Comparison of ENCODE assay signal across 29 mouse cellular contexts in the genomic region with DNA sequence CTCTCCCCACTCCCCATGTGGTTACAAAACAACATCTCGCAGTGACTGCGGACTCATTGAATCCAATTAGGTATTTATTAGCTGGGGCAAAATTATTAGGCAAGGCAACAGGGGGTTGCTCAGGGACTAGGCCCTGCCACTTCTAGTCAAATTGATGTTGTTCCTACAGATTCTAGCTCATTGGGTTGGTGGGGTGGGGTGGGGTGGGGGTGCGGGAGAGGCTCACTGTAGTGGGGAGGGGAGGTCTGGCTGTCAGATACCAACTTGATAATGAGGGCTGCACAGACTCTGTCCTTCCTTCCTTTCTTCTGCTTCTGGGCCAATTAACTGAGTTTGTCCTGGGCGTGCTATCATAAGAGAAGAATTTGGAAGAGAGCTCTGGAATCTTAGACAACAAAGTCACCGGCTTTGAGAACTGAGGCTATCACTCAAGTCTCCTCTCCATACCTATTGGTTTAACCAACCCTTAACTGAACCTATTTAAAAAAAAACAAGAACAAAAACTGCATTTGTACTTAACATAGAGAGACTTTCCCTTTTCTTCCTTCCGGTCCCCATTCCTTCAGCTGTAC.
DNase-seq lines count a peak whose midpoint lies in the region; ATAC-seq and TF ChIP-seq lines count a peak whose summit lies in the region.
"Had no signal": no experiment of that assay in that cellular context is flagged by ENCODE, and none has a peak within 500 bp of the region (broad histone marks: within the 10 kb centered on the region; RNA-seq: fewer than 3 reads in every experiment).

No protein-coding gene starts in this region.

- H3K4me3 ChIP-seq in forebrain, embryonic 10.5 days, result no peak overlapping the region
- H3K4me3 ChIP-seq in forebrain, postnatal 0 days (ENCODE audit: low read depth, low read length), result no peak overlapping the region
- H3K4me3 ChIP-seq in hindbrain, embryonic 16.5 days (ENCODE audit: low read length), result no peak overlapping the region
- H3K4me3 ChIP-seq in hindbrain, postnatal 0 days (ENCODE audit: low read length), result no peak overlapping the region
- H3K4me3 ChIP-seq in neural tube, embryonic 13.5 days, result no peak overlapping the region
- H3K4me3 ChIP-seq: gastrocnemius, adult 2 months; heart, embryonic 12.5 days; limb, embryonic 15.5 days; liver, embryonic 13.5 days; neural tube, embryonic 12.5 days had no signal

- no peak overlapping the region for H3K9ac ChIP-seq in forebrain, postnatal 0 days
- H3K9ac ChIP-seq in hindbrain, embryonic 16.5 days (ENCODE audit: low read depth, low read length), result no peak overlapping the region
- H3K9ac ChIP-seq in hindbrain, postnatal 0 days (replicated peaks; ENCODE audit: low read length), result no peak overlapping the region
- H3K9ac ChIP-seq in neural tube, embryonic 13.5 days, result no peak overlapping the region
- H3K9ac ChIP-seq: heart, embryonic 12.5 days; limb, embryonic 15.5 days; liver, embryonic 13.5 days; neural tube, embryonic 12.5 days had no signal

- 71% methylated on average over 6 of the region's 6 CpGs for WGBS in forebrain, embryonic 10.5 days
- WGBS in forebrain, postnatal 0 days, result 60% methylated on average over 6 of the region's 6 CpGs
- 65% methylated on average over 6 of the region's 6 CpGs for WGBS in hindbrain, embryonic 16.5 days
- WGBS in hindbrain, postnatal 0 days, result 82% methylated on average over 6 of the region's 6 CpGs
- WGBS in neural tube, embryonic 13.5 days, result 63% methylated on average over 6 of the region's 6 CpGs

- 0 out of 2 replicates have a peak overlapping the region, but pooled peaks have one; percentile 4 for H3K27ac ChIP-seq in forebrain, embryonic 10.5 days
- H3K27ac ChIP-seq in forebrain, postnatal 0 days (ENCODE audit: low read depth, low read length), result no peak overlapping the region
- H3K27ac ChIP-seq in hindbrain, embryonic 16.5 days (ENCODE audit: low read depth, low read length), result no peak overlapping the region
- H3K27ac ChIP-seq in hindbrain, postnatal 0 days, result no peak overlapping the region
- 0 out of 2 replicates have a peak overlapping the region, but pooled peaks have one; percentile 6 for H3K27ac ChIP-seq in neural tube, embryonic 13.5 days (replicated peaks)
- H3K27ac ChIP-seq: gastrocnemius, adult 2 months; limb, embryonic 15.5 days; liver, embryonic 13.5 days; macrophage; neural tube, embryonic 12.5 days had no signal

- no peak for TF ChIP-seq CTCF in forebrain, postnatal 0 days (IDR thresholded peaks at IDR 0.05; ENCODE audit: low read depth)
- no peak for TF ChIP-seq CTCF in hindbrain, postnatal 0 days (IDR thresholded peaks at IDR 0.05; ENCODE audit: low read depth)

- ATAC-seq in forebrain, postnatal 0 days, result no peak
- ATAC-seq in hindbrain, embryonic 16.5 days, result peak; percentile 45; the same call in 1 of the 2 replicates
- no peak for ATAC-seq in hindbrain, postnatal 0 days
- no peak for ATAC-seq in neural tube, embryonic 13.5 days (ENCODE audit: low read depth)
- ATAC-seq: activated CD4-positive, CD25-positive, alpha-beta regulatory T cell, adult 4 months; intestine, embryonic 16.5 days; lung, postnatal 0 days had no signal

- H3K4me1 ChIP-seq in forebrain, embryonic 10.5 days, result peaks cover 48% of the 10 kb centered on the region
- H3K4me1 ChIP-seq in forebrain, postnatal 0 days (ENCODE audit: insufficient read depth), result no peaks in the 10 kb centered on the region
- peaks cover 4% of the 10 kb centered on the region; the same call in 1 of the 2 replicates for H3K4me1 ChIP-seq in hindbrain, embryonic 16.5 days (ENCODE audit: control insufficient read depth, insufficient read depth, low read depth, low read length)
- H3K4me1 ChIP-seq in hindbrain, postnatal 0 days (ENCODE audit: insufficient read depth, low read length), result no peaks in the 10 kb centered on the region
- H3K4me1 ChIP-seq in neural tube, embryonic 13.5 days (replicated peaks), result peaks cover 27% of the 10 kb centered on the region
- H3K4me1 ChIP-seq: liver, embryonic 13.5 days had no signal

- H3K36me3 ChIP-seq in forebrain, embryonic 10.5 days (replicated peaks), result no peaks in the 10 kb centered on the region
- H3K36me3 ChIP-seq in forebrain, postnatal 0 days (ENCODE audit: insufficient read depth), result no peaks in the 10 kb centered on the region
- no peaks in the 10 kb centered on the region for H3K36me3 ChIP-seq in hindbrain, embryonic 16.5 days (ENCODE audit: control insufficient read depth, insufficient read depth, low read length)
- H3K36me3 ChIP-seq in hindbrain, postnatal 0 days (ENCODE audit: insufficient read depth, low read length), result no peaks in the 10 kb centered on the region
- no peaks in the 10 kb centered on the region for H3K36me3 ChIP-seq in neural tube, embryonic 13.5 days
- H3K36me3 ChIP-seq: heart, embryonic 12.5 days; limb, embryonic 15.5 days; liver, embryonic 13.5 days; neural tube, embryonic 12.5 days had no signal

- no peak for DNase-seq in forebrain, embryonic 10.5 days (ENCODE audit: extremely low spot score, low spot score)
- DNase-seq in forebrain, postnatal 0 days, result no peak
- no peak for DNase-seq in hindbrain, postnatal 0 days (ENCODE audit: low spot score)
- DNase-seq in neural tube, embryonic 10.5 days (ENCODE audit: extremely low spot score, low spot score), result no peak
- DNase-seq in retina, postnatal 1 day, result peak; percentile 71
- no peak for DNase-seq in ovary, postnatal 36 days (ENCODE audit: low spot score)
- DNase-seq: adrenal gland, adult 2 months; adrenal gland, postnatal 36 days; cerebellum, adult 2 months; cerebellum, postnatal 14 days; gastrocnemius, adult 2 months; gastrocnemius, postnatal 36 days; heart, adult 18-20 months; layer of hippocampus, postnatal 36 days; left cerebral cortex, postnatal 4 days; liver, embryonic 13.5 days; lung, adult 18-20 months; midbrain, embryonic 14.5 days; thymus, adult 2 months; thymus, postnatal 36 days had no signal

- no peak overlapping the region for H3K4me2 ChIP-seq in forebrain, postnatal 0 days (ENCODE audit: low read depth)
- no peak overlapping the region for H3K4me2 ChIP-seq in hindbrain, embryonic 16.5 days (ENCODE audit: low read length)
- no peak overlapping the region for H3K4me2 ChIP-seq in hindbrain, postnatal 0 days (ENCODE audit: low read depth, low read length)
- no peak overlapping the region for H3K4me2 ChIP-seq in neural tube, embryonic 13.5 days
- H3K4me2 ChIP-seq: heart, embryonic 12.5 days; limb, embryonic 15.5 days; liver, embryonic 13.5 days; neural tube, embryonic 12.5 days had no signal

- H3K27me3 ChIP-seq in forebrain, embryonic 10.5 days (ENCODE audit: poor library complexity, severe bottlenecking), result no peaks in the 10 kb centered on the region
- no peaks in the 10 kb centered on the region for H3K27me3 ChIP-seq in forebrain, postnatal 0 days (ENCODE audit: insufficient read depth, low read length)
- no peaks in the 10 kb centered on the region for H3K27me3 ChIP-seq in hindbrain, embryonic 16.5 days (replicated peaks; ENCODE audit: control insufficient read depth, insufficient read depth, low read length)
- no peaks in the 10 kb centered on the region for H3K27me3 ChIP-seq in hindbrain, postnatal 0 days (ENCODE audit: insufficient read depth, low read length)
- no peaks in the 10 kb centered on the region for H3K27me3 ChIP-seq in neural tube, embryonic 13.5 days
- H3K27me3 ChIP-seq: heart, embryonic 12.5 days; limb, embryonic 15.5 days; liver, embryonic 13.5 days; neural tube, embryonic 12.5 days had no signal

- H3K9me3 ChIP-seq in forebrain, embryonic 10.5 days, result no peaks in the 10 kb centered on the region
- no peaks in the 10 kb centered on the region for H3K9me3 ChIP-seq in forebrain, postnatal 0 days (ENCODE audit: low read length)
- H3K9me3 ChIP-seq in hindbrain, embryonic 16.5 days (ENCODE audit: control insufficient read depth, low read length), result no peaks in the 10 kb centered on the region
- no peaks in the 10 kb centered on the region for H3K9me3 ChIP-seq in hindbrain, postnatal 0 days (ENCODE audit: low read length)
- H3K9me3 ChIP-seq in neural tube, embryonic 13.5 days, result no peaks in the 10 kb centered on the region
- H3K9me3 ChIP-seq: heart, embryonic 12.5 days; limb, embryonic 15.5 days; liver, embryonic 13.5 days; neural tube, embryonic 12.5 days had no signal

Comparison
In these comparisons a context has a peak if more than half of its experiments do, and no peak if none do; other contexts are left out.
1. H3K27ac ChIP-seq: peak in forebrain, embryonic 10.5 days (single experiment) and neural tube, embryonic 13.5 days (single experiment); none in forebrain, postnatal 0 days (single experiment), hindbrain, embryonic 16.5 days (single experiment) and hindbrain, postnatal 0 days (single experiment).